Mouse (Mus musculus) heart, embryonic 12.5 days (tissue): ENCODE data around the gene Gpr176. TPM values are rescaled to one million over a fixed set of nuclear protein-coding genes. Genes with fewer than 3 reads are reported as not detected.

Source experiments
- ATAC-seq: fragments of 200-750 bp; cut with Nextera tagmentation; 2 replicates; pipeline ENCODE4 v1.8.0; 2017; ENCODE audit warnings: moderate TSS enrichment, moderate library complexity; ENCODE audit not compliant: insufficient number of reproducible peaks, low FRiP score
- H3K27ac ChIP-seq: fragments of 300-500 bp; sonication (generic); 2 replicates; pipeline ENCODE4 v1.5.1; 2016; ENCODE audit warnings: mild to moderate bottlenecking, moderate library complexity; ENCODE audit not compliant: poor library complexity, severe bottlenecking
- H3K27me3 ChIP-seq: fragments of 300-500 bp; sonication (generic); replicated peaks from 2 replicates; pipeline ENCODE4 v1.6.1; 2016; ENCODE audit warnings: mild to moderate bottlenecking, moderate library complexity
- H3K36me3 ChIP-seq: fragments of 300-500 bp; sonication (generic); 2 replicates; pipeline ENCODE4 v1.6.1; 2016; ENCODE audit warnings: mild to moderate bottlenecking, moderate library complexity
- H3K4me1 ChIP-seq: fragments of 300-500 bp; sonication (generic); replicated peaks from 2 replicates; pipeline ENCODE4 v1.6.1; 2016; ENCODE audit warnings: mild to moderate bottlenecking
- H3K4me2 ChIP-seq: fragments of 300-500 bp; sonication (generic); 2 replicates; pipeline ENCODE4 v1.6.1; 2016; ENCODE audit warnings: mild to moderate bottlenecking, moderate library complexity
- H3K4me3 ChIP-seq: fragments of 300-500 bp; sonication (generic); 2 replicates; pipeline ENCODE4 v1.5.1; 2016; ENCODE audit warnings: mild to moderate bottlenecking
- H3K9ac ChIP-seq: fragments of 300-500 bp; sonication (generic); 2 replicates; pipeline ENCODE4 v1.6.1; 2016; ENCODE audit warnings: mild to moderate bottlenecking, moderate library complexity
- H3K9me3 ChIP-seq: fragments of 300-500 bp; sonication (generic); replicated peaks from 2 replicates; pipeline ENCODE4 v1.6.1; 2016; ENCODE audit warnings: mild to moderate bottlenecking, moderate library complexity
- WGBS: fragments of 180-500 bp; shearing (Covaris S2); methylation state at CpG from one replicate; pipeline ENCODE4 v1.1.7; 2016; 5-methylcytosine and 5-hydroxymethylcytosine counted together
- polyA plus RNA-seq: library from polyadenylated mRNA; unstranded; fragments of >200 nt; fragmentation: Nextera tagmentation; extraction: Ambion mirVana; gene quantifications from 2 replicates; pipeline ENCODE4 v1.2.1, GENCODE M21; 2016

The Gpr176 gene
- polyA plus RNA-seq, 1 experiment from 2014 or later, result 0.08 TPM

- no peaks in the 10 kb centered on the region for H3K36me3 ChIP-seq
- H3K9me3 ChIP-seq, result no peaks in the 10 kb centered on the region
- H3K4me2 ChIP-seq, result peak overlapping the region; percentile 88
- peak overlapping the region; percentile 59 for H3K4me3 ChIP-seq
- H3K27me3 ChIP-seq, result peaks cover 52% of the 10 kb centered on the region
- H3K9ac ChIP-seq, result peak overlapping the region; percentile 61
- 3% methylated on average over 43 of the region's 43 CpGs for WGBS
- H3K4me1 ChIP-seq, result peaks cover 18% of the 10 kb centered on the region
- no peak overlapping the region for H3K27ac ChIP-seq
- ATAC-seq, result peak; percentile 86
Measured at GRCm38 (mm10) chr2:118373572-118374279, 507 bp upstream of the Gpr176 start.

- peak; percentile 6; the same call in 1 of the 2 replicates for ATAC-seq
- Histone ChIP-seq H3K27me3 (peaks cover 51% of the 10 kb centered on the region), H3K4me3 (peak overlapping the region; percentile 59), H3K27ac (no peak overlapping the region), H3K9ac (peak overlapping the region; percentile 61; the same call in 1 of the 2 replicates), H3K4me2 (peak overlapping the region; percentile 88), H3K36me3 (no peaks in the 10 kb centered on the region), H3K9me3 (no peaks in the 10 kb centered on the region), H3K4me1 (peaks cover 18% of the 10 kb centered on the region)
- 12% methylated on average over 11 of the region's 11 CpGs for WGBS
Measured at GRCm38 (mm10) chr2:118372561-118372900, 688 bp downstream of the Gpr176 start.

- peaks cover 54% of the 10 kb centered on the region for H3K27me3 ChIP-seq
Measured at GRCm38 (mm10) chr2:118371841-118372240, 1.4 kb downstream of the Gpr176 start.

GRCm38 (mm10) chr2:118355138-118355719, 18.0 kb downstream of the Gpr176 start:
- Histone ChIP-seq H3K27me3 (no peaks in the 10 kb centered on the region), H3K4me3 (no peak overlapping the region), H3K9ac (no peak overlapping the region), H3K27ac (no peak overlapping the region), H3K36me3 (no peaks in the 10 kb centered on the region), H3K4me1 (no peaks in the 10 kb centered on the region), H3K9me3 (no peaks in the 10 kb centered on the region), H3K4me2 (no peak overlapping the region)
- WGBS, result 80% methylated on average over 6 of the region's 6 CpGs
- ATAC-seq, result no peak

More at GRCm38 (mm10) chr2:118371841-118372240, 1.4 kb downstream of the Gpr176 start:
- H3K4me2 ChIP-seq, result no peak overlapping the region
- H3K36me3 ChIP-seq, result no peaks in the 10 kb centered on the region
- no peak for ATAC-seq
- H3K4me1 ChIP-seq, result peaks cover 18% of the 10 kb centered on the region
- no peak overlapping the region for H3K9ac ChIP-seq
- H3K9me3 ChIP-seq, result no peaks in the 10 kb centered on the region
- H3K27ac ChIP-seq, result no peak overlapping the region
- H3K4me3 ChIP-seq, result no peak overlapping the region
- WGBS, result 54% methylated on average over 1 of the region's 1 CpGs

GRCm38 (mm10) chr2:118353916-118354403, 19.3 kb downstream of the Gpr176 start:
- Histone ChIP-seq H3K9me3 (no peaks in the 10 kb centered on the region), H3K9ac (no peak overlapping the region), H3K27ac (no peak overlapping the region), H3K27me3 (no peaks in the 10 kb centered on the region), H3K4me1 (no peaks in the 10 kb centered on the region), H3K4me3 (no peak overlapping the region), H3K4me2 (no peak overlapping the region), H3K36me3 (no peaks in the 10 kb centered on the region)
- no peak for ATAC-seq
- WGBS, result 82% methylated on average over 4 of the region's 4 CpGs

- H3K4me2 ChIP-seq, result no peak overlapping the region
- H3K4me3 ChIP-seq, result no peak overlapping the region
- WGBS, result 60% methylated on average over 4 of the region's 4 CpGs
- H3K27ac ChIP-seq, result no peak overlapping the region
- no peaks in the 10 kb centered on the region for H3K9me3 ChIP-seq
- H3K9ac ChIP-seq, result no peak overlapping the region
- no peak for ATAC-seq
- no peaks in the 10 kb centered on the region for H3K36me3 ChIP-seq
- H3K4me1 ChIP-seq, result no peaks in the 10 kb centered on the region
- H3K27me3 ChIP-seq, result no peaks in the 10 kb centered on the region
Measured at GRCm38 (mm10) chr2:118353498-118353897, 19.7 kb downstream of the Gpr176 start.

- 51% methylated on average over 1 of the region's 1 CpGs for WGBS
- no peaks in the 10 kb centered on the region for H3K27me3 ChIP-seq
- H3K4me2 ChIP-seq, result no peak overlapping the region
- H3K9me3 ChIP-seq, result no peaks in the 10 kb centered on the region
- no peak overlapping the region for H3K27ac ChIP-seq
- ATAC-seq, result no peak
- no peaks in the 10 kb centered on the region for H3K4me1 ChIP-seq
- no peak overlapping the region for H3K4me3 ChIP-seq
- H3K9ac ChIP-seq, result no peak overlapping the region
- no peaks in the 10 kb centered on the region for H3K36me3 ChIP-seq
Measured at GRCm38 (mm10) chr2:118345535-118345934, 27.7 kb downstream of the Gpr176 start.

- no peak overlapping the region for H3K4me2 ChIP-seq
- no peaks in the 10 kb centered on the region for H3K36me3 ChIP-seq
- no peak for ATAC-seq
- H3K9ac ChIP-seq, result no peak overlapping the region
- H3K27me3 ChIP-seq, result no peaks in the 10 kb centered on the region
- no peaks in the 10 kb centered on the region for H3K4me1 ChIP-seq
- WGBS, result 48% methylated on average over 3 of the region's 3 CpGs
- H3K27ac ChIP-seq, result no peak overlapping the region
- H3K4me3 ChIP-seq, result no peak overlapping the region
- H3K9me3 ChIP-seq, result no peaks in the 10 kb centered on the region
Measured at GRCm38 (mm10) chr2:118343897-118344296, 29.3 kb downstream of the Gpr176 start.

- no peaks in the 10 kb centered on the region for H3K27me3 ChIP-seq
- no peak overlapping the region for H3K4me2 ChIP-seq
- H3K4me3 ChIP-seq, result no peak overlapping the region
- H3K4me1 ChIP-seq, result no peaks in the 10 kb centered on the region
- no peak overlapping the region for H3K9ac ChIP-seq
- H3K9me3 ChIP-seq, result no peaks in the 10 kb centered on the region
- no peak overlapping the region for H3K27ac ChIP-seq
- ATAC-seq, result no peak
- H3K36me3 ChIP-seq, result no peaks in the 10 kb centered on the region
- 79% methylated on average over 7 of the region's 7 CpGs for WGBS
Measured at GRCm38 (mm10) chr2:118341295-118341694, 31.9 kb downstream of the Gpr176 start.

- H3K27ac ChIP-seq, result no peak overlapping the region
- H3K9me3 ChIP-seq, result no peaks in the 10 kb centered on the region
- 40% methylated on average over 2 of the region's 2 CpGs for WGBS
- H3K27me3 ChIP-seq, result no peaks in the 10 kb centered on the region
- no peak for ATAC-seq
- no peak overlapping the region for H3K4me3 ChIP-seq
- H3K4me1 ChIP-seq, result no peaks in the 10 kb centered on the region
- no peaks in the 10 kb centered on the region for H3K36me3 ChIP-seq
- no peak overlapping the region for H3K4me2 ChIP-seq
- H3K9ac ChIP-seq, result no peak overlapping the region
Measured at GRCm38 (mm10) chr2:118336084-118336483, 37.1 kb downstream of the Gpr176 start.

GRCm38 (mm10) chr2:118322663-118323062, 50.6 kb downstream of the Gpr176 start:
- H3K4me1 ChIP-seq, result no peaks in the 10 kb centered on the region
- no peaks in the 10 kb centered on the region for H3K36me3 ChIP-seq
- ATAC-seq, result no peak
- H3K9me3 ChIP-seq, result no peaks in the 10 kb centered on the region
- H3K4me3 ChIP-seq, result no peak overlapping the region
- 58% methylated on average over 3 of the region's 5 CpGs for WGBS
- no peak overlapping the region for H3K9ac ChIP-seq
- H3K27me3 ChIP-seq, result no peaks in the 10 kb centered on the region
- H3K4me2 ChIP-seq, result no peak overlapping the region
- H3K27ac ChIP-seq, result no peak overlapping the region
